In the genomic region with DNA sequence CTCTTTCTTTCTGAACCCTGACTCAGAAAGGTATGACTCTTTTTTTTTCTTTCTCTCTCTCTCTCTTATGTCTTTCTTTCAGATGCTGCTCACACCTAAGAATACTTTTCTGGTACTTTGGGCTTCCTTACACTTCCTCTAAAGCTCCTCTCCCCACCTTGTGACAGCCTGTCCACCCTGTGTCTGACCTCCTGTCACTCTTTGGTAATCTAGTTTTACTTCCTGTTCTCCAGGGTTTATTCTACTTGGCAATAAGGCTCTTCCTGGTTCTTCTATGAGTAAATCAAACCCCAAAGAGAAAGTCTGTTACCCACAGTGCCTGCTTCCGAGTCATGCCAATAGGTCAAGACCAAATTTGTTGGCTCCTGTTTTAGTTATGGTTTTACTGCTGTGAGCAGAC, we compare ENCODE assay signal across 16 mouse cellular contexts.
"Had no signal": no experiment of that assay in that cellular context is flagged by ENCODE, and none has a peak within 500 bp of the region (broad histone marks: within the 10 kb centered on the region; RNA-seq: fewer than 3 reads in every experiment).

No protein-coding gene starts in this region.

- H3K4me2 ChIP-seq: intestine, embryonic 15.5 days; limb, embryonic 15.5 days; midbrain, embryonic 11.5 days; midbrain, embryonic 15.5 days; neural tube, embryonic 13.5 days had no signal

- H3K9ac ChIP-seq: intestine, embryonic 15.5 days; limb, embryonic 15.5 days; liver, embryonic 14.5 days; midbrain, embryonic 15.5 days; neural tube, embryonic 13.5 days had no signal

- H3K27me3 ChIP-seq: intestine, embryonic 15.5 days; limb, embryonic 15.5 days; megakaryocyte, embryonic 14.5 days; midbrain, embryonic 15.5 days; neural tube, embryonic 13.5 days had no signal

- DNase-seq: kidney, adult 8-10 months; kidney, postnatal 36 days; layer of hippocampus, adult 9-11 months; layer of hippocampus, postnatal 36 days; lung, adult 18-20 months; lung, postnatal 10 days; retina, postnatal 1 day; right cerebral cortex, postnatal 4 days; thymus, postnatal 4 days had no signal

- H3K27ac ChIP-seq: intestine, embryonic 15.5 days; limb, embryonic 15.5 days; liver, embryonic 14.5 days; midbrain, embryonic 15.5 days; neural tube, embryonic 13.5 days had no signal

- ATAC-seq: intestine, embryonic 15.5 days; midbrain, embryonic 15.5 days had no signal

- H3K4me3 ChIP-seq: intestine, embryonic 15.5 days; limb, embryonic 15.5 days; megakaryocyte, embryonic 14.5 days; midbrain, embryonic 15.5 days; neural tube, embryonic 13.5 days had no signal

- H3K4me1 ChIP-seq: intestine, embryonic 15.5 days; limb, embryonic 15.5 days; midbrain, embryonic 15.5 days; neural tube, embryonic 13.5 days had no signal

- H3K36me3 ChIP-seq: intestine, embryonic 15.5 days; limb, embryonic 15.5 days; midbrain, embryonic 15.5 days; neural tube, embryonic 13.5 days had no signal

- H3K9me3 ChIP-seq: intestine, embryonic 15.5 days; limb, embryonic 15.5 days; megakaryocyte, embryonic 14.5 days; midbrain, embryonic 15.5 days; neural tube, embryonic 13.5 days had no signal
